Mouse (Mus musculus) heart, embryonic 12.5 days (tissue): ENCODE measurements around the gene Frmd4a. TPM values are rescaled to one million over a fixed set of nuclear protein-coding genes. Genes with fewer than 3 reads are reported as not detected.

ENCODE experiments used
- ATAC-seq: fragments of 200-750 bp; cut with Nextera tagmentation; 2 replicates; pipeline ENCODE4 v1.8.0; 2017; ENCODE audit warnings: moderate TSS enrichment, moderate library complexity; ENCODE audit not compliant: insufficient number of reproducible peaks, low FRiP score
- H3K27ac ChIP-seq: fragments of 300-500 bp; sonication (generic); 2 replicates; pipeline ENCODE4 v1.5.1; 2016; ENCODE audit warnings: mild to moderate bottlenecking, moderate library complexity; ENCODE audit not compliant: poor library complexity, severe bottlenecking
- H3K27me3 ChIP-seq: fragments of 300-500 bp; sonication (generic); replicated peaks from 2 replicates; pipeline ENCODE4 v1.6.1; 2016; ENCODE audit warnings: mild to moderate bottlenecking, moderate library complexity
- H3K36me3 ChIP-seq: fragments of 300-500 bp; sonication (generic); 2 replicates; pipeline ENCODE4 v1.6.1; 2016; ENCODE audit warnings: mild to moderate bottlenecking, moderate library complexity
- H3K4me1 ChIP-seq: fragments of 300-500 bp; sonication (generic); replicated peaks from 2 replicates; pipeline ENCODE4 v1.6.1; 2016; ENCODE audit warnings: mild to moderate bottlenecking
- H3K4me2 ChIP-seq: fragments of 300-500 bp; sonication (generic); 2 replicates; pipeline ENCODE4 v1.6.1; 2016; ENCODE audit warnings: mild to moderate bottlenecking, moderate library complexity
- H3K4me3 ChIP-seq: fragments of 300-500 bp; sonication (generic); 2 replicates; pipeline ENCODE4 v1.5.1; 2016; ENCODE audit warnings: mild to moderate bottlenecking
- H3K9ac ChIP-seq: fragments of 300-500 bp; sonication (generic); 2 replicates; pipeline ENCODE4 v1.6.1; 2016; ENCODE audit warnings: mild to moderate bottlenecking, moderate library complexity
- H3K9me3 ChIP-seq: fragments of 300-500 bp; sonication (generic); replicated peaks from 2 replicates; pipeline ENCODE4 v1.6.1; 2016; ENCODE audit warnings: mild to moderate bottlenecking, moderate library complexity
- WGBS: fragments of 180-500 bp; shearing (Covaris S2); methylation state at CpG from one replicate; pipeline ENCODE4 v1.1.7; 2016; 5-methylcytosine and 5-hydroxymethylcytosine counted together
- polyA plus RNA-seq: library from polyadenylated mRNA; unstranded; fragments of >200 nt; fragmentation: Nextera tagmentation; extraction: Ambion mirVana; gene quantifications from 2 replicates; pipeline ENCODE4 v1.2.1, GENCODE M21; 2016

Frmd4a gene
- polyA plus RNA-seq, 1 experiment from 2014 or later, result 23.2 TPM

- WGBS, result 28% methylated on average over 4 of the region's 4 CpGs
- ATAC-seq, result no peak
- Histone ChIP-seq H3K9me3 (no peaks in the 10 kb centered on the region), H3K4me1 (peaks cover 26% of the 10 kb centered on the region), H3K27me3 (no peaks in the 10 kb centered on the region), H3K36me3 (no peaks in the 10 kb centered on the region), H3K9ac (no peak overlapping the region), H3K4me2 (no peak overlapping the region), H3K4me3 (no peak overlapping the region), H3K27ac (peak overlapping the region; percentile 25)
These were observed 321.6 kb downstream of the Frmd4a start for GRCm38 (mm10) chr2:4339128-4339527.

- Histone ChIP-seq H3K4me3 (no peak overlapping the region), H3K4me2 (no peak overlapping the region), H3K27ac (peak overlapping the region; percentile 25; the same call in 1 of the 2 replicates), H3K36me3 (no peaks in the 10 kb centered on the region), H3K9ac (no peak overlapping the region), H3K27me3 (no peaks in the 10 kb centered on the region), H3K4me1 (peaks cover 27% of the 10 kb centered on the region), H3K9me3 (no peaks in the 10 kb centered on the region)
- no peak for ATAC-seq
- 65% methylated on average over 3 of the region's 3 CpGs for WGBS
These were observed 322.2 kb downstream of the Frmd4a start for GRCm38 (mm10) chr2:4339530-4340218.

DNA sequence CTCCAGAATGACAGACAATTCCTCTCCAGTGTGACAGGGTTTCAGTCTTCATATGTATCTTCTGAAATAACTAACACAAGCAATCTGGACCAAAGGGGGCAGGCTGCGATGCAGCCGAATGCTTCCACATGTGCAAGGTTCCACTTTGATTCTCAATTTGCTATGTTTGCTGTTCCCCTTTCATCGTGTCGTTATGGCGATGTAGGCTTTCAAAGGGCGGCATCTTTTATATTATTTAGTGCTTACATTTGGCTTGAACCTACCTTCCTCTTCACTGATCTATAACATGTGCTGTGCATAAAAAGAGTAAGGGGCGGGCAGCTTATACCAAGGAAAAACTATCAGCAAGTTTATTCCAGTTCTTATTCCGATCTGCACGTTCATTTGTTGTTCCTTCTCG lies 322.9 kb downstream of the Frmd4a start:
- H3K27me3 ChIP-seq, result no peaks in the 10 kb centered on the region
- no peak overlapping the region for H3K9ac ChIP-seq
- no peaks in the 10 kb centered on the region for H3K9me3 ChIP-seq
- H3K4me2 ChIP-seq, result no peak overlapping the region
- no peak for ATAC-seq
- no peaks in the 10 kb centered on the region for H3K36me3 ChIP-seq
- H3K4me3 ChIP-seq, result no peak overlapping the region
- 87% methylated on average over 10 of the region's 10 CpGs for WGBS
- H3K4me1 ChIP-seq, result peaks cover 28% of the 10 kb centered on the region
- H3K27ac ChIP-seq, result no peak overlapping the region

DNA sequence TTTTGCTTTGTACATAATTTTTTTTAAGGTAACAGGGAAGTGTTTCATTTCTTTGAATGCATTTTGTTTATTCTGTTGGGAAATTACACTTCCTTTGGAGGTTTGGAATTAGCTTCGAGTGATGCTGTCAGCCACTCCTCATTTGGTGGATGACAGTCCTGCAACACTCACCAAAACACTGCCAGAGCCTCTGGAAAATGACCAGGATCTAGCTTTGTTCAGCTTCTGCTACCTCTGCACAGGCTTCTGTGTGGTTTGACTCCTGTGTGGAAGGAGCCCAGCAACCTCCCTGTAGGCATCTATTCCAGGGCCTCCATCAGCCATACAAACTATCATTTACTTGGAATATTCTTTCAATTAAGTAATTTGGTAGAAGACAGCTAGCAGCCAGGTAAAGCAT lies 323.6 kb downstream of the Frmd4a start:
- no peaks in the 10 kb centered on the region for H3K27me3 ChIP-seq
- H3K36me3 ChIP-seq, result no peaks in the 10 kb centered on the region
- H3K27ac ChIP-seq, result no peak overlapping the region
- no peaks in the 10 kb centered on the region for H3K9me3 ChIP-seq
- 49% methylated on average over 1 of the region's 1 CpGs for WGBS
- H3K9ac ChIP-seq, result no peak overlapping the region
- no peak overlapping the region for H3K4me3 ChIP-seq
- no peak overlapping the region for H3K4me2 ChIP-seq
- peaks cover 34% of the 10 kb centered on the region for H3K4me1 ChIP-seq
- no peak for ATAC-seq

DNA sequence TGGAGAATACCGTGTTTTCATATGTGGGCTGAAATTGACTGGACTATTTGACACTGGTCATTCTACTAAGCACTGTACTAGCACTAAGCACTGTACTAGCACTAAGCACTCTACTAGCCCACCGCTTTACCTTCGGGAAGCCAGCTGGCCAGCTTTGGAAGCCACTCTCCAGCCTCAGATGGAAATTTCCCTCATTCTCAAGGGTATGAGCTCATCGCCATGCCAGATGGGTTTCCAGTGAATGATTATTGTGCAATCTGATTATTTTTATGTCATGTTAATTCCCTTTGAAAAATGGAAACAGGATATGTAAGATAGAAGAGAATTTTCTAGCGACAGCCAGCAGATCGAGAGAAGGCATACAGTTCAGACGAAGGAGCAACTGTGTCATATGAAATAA lies 324.5 kb downstream of the Frmd4a start:
- ATAC-seq, result no peak
- Histone ChIP-seq H3K4me3 (no peak overlapping the region), H3K9ac (no peak overlapping the region), H3K9me3 (no peaks in the 10 kb centered on the region), H3K36me3 (no peaks in the 10 kb centered on the region), H3K4me1 (peaks cover 39% of the 10 kb centered on the region), H3K27me3 (no peaks in the 10 kb centered on the region), H3K4me2 (no peak overlapping the region), H3K27ac (no peak overlapping the region; the same call in 1 of the 2 replicates)
- WGBS, result 87% methylated on average over 7 of the region's 7 CpGs

GRCm38 (mm10) chr2:4344411-4344810 lies 326.9 kb downstream of the Frmd4a start:
- 54% methylated on average over 5 of the region's 5 CpGs for WGBS
- H3K4me1 ChIP-seq, result peaks cover 36% of the 10 kb centered on the region

GRCm38 (mm10) chr2:4346232-4346631 lies 328.7 kb downstream of the Frmd4a start:
- Histone ChIP-seq H3K9ac (no peak overlapping the region), H3K36me3 (no peaks in the 10 kb centered on the region), H3K4me2 (0 out of 2 replicates have a peak overlapping the region, but pooled peaks have one; percentile 9), H3K4me1 (peaks cover 32% of the 10 kb centered on the region), H3K27me3 (no peaks in the 10 kb centered on the region), H3K27ac (no peak overlapping the region), H3K4me3 (no peak overlapping the region), H3K9me3 (no peaks in the 10 kb centered on the region)
- ATAC-seq, result no peak
- 54% methylated on average over 6 of the region's 6 CpGs for WGBS

More at GRCm38 (mm10) chr2:4344411-4344810, 326.9 kb downstream of the Frmd4a start:
- Histone ChIP-seq H3K36me3 (no peaks in the 10 kb centered on the region), H3K27me3 (no peaks in the 10 kb centered on the region), H3K9ac (no peak overlapping the region), H3K4me2 (no peak overlapping the region), H3K4me3 (no peak overlapping the region), H3K27ac (no peak overlapping the region), H3K9me3 (no peaks in the 10 kb centered on the region)
- no peak for ATAC-seq

GRCm38 (mm10) chr2:4346953-4347352 lies 329.4 kb downstream of the Frmd4a start:
- Histone ChIP-seq H3K9ac (no peak overlapping the region), H3K27me3 (no peaks in the 10 kb centered on the region), H3K4me1 (peaks cover 36% of the 10 kb centered on the region), H3K4me2 (no peak overlapping the region), H3K27ac (no peak overlapping the region), H3K9me3 (no peaks in the 10 kb centered on the region), H3K36me3 (no peaks in the 10 kb centered on the region), H3K4me3 (no peak overlapping the region)
- no peak for ATAC-seq
- 45% methylated on average over 1 of the region's 1 CpGs for WGBS

- Histone ChIP-seq H3K4me2 (no peak overlapping the region), H3K4me1 (peaks cover 44% of the 10 kb centered on the region), H3K9me3 (no peaks in the 10 kb centered on the region), H3K4me3 (no peak overlapping the region), H3K36me3 (no peaks in the 10 kb centered on the region), H3K9ac (no peak overlapping the region), H3K27me3 (no peaks in the 10 kb centered on the region), H3K27ac (no peak overlapping the region)
- WGBS, result 5% methylated on average over 3 of the region's 3 CpGs
- ATAC-seq, result no peak
These were observed 330.3 kb downstream of the Frmd4a start for GRCm38 (mm10) chr2:4347782-4348181.

DNA sequence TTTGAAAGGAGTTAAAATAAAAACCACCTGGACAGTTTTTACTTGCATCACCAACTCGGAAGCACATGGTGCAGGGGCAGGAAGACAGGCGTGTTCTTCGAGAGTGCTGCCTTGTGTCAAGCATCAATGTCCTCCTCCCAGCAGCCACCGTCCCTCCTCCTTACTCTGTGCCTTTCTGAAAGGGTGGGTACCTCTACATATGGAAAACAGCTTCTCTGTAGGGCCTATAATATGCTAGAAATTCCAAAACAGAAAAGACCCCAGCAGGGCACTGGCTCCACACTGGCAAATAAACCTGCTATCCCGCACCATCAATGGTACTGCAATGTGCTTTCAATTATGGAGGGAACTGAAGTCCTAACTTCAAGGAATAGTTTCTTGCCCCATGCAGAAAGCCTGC lies 331.0 kb downstream of the Frmd4a start:
- ATAC-seq, result no peak
- H3K27ac ChIP-seq, result no peak overlapping the region
- H3K27me3 ChIP-seq, result no peaks in the 10 kb centered on the region
- H3K36me3 ChIP-seq, result no peaks in the 10 kb centered on the region
- H3K9ac ChIP-seq, result no peak overlapping the region
- H3K4me3 ChIP-seq, result no peak overlapping the region
- H3K4me1 ChIP-seq, result peaks cover 47% of the 10 kb centered on the region
- no peak overlapping the region for H3K4me2 ChIP-seq
- 72% methylated on average over 5 of the region's 5 CpGs for WGBS
- H3K9me3 ChIP-seq, result no peaks in the 10 kb centered on the region

DNA sequence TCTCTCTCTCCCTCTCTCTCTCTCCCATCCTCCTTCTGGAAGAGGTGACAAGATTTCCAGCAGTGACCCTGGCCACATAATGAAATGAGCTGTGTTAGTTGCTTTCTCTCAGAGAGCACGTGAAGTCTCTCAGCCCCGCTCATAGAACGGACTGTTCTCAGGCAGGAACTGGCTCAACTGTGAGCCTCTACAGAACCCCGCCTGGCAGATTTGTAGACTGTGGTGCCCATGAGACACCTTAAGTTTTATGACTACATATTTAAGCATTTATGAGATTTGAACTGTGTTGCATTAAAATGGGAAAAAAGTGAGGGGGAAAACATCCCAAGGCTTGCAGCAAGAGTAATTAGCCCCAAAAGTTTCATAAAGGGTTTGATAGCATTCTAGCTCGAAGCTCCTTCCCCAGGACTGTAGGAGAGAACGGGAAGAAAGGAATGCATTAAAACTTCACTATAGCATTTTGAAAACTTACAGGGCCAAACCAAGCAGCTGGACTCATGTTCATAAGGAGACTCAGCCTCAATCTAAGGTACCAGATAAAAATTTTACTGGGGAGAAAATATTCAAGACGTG lies 339.4 kb downstream of the Frmd4a start:
- peaks cover 22% of the 10 kb centered on the region for H3K4me1 ChIP-seq
- H3K4me3 ChIP-seq, result no peak overlapping the region
- no peak overlapping the region for H3K27ac ChIP-seq
- ATAC-seq, result no peak
- 84% methylated on average over 7 of the region's 7 CpGs for WGBS
- H3K9me3 ChIP-seq, result no peaks in the 10 kb centered on the region
- no peak overlapping the region for H3K4me2 ChIP-seq
- no peak overlapping the region for H3K9ac ChIP-seq
- no peaks in the 10 kb centered on the region for H3K27me3 ChIP-seq
- no peaks in the 10 kb centered on the region for H3K36me3 ChIP-seq
